Mouse (Mus musculus): Measurements from ENCODE around the gene Asxl2. TPM values are rescaled to one million over a fixed set of nuclear protein-coding genes. Genes with fewer than 3 reads are reported as not detected.

Asxl2 gene
- polyA plus RNA-seq, 1 experiment = 7.0 TPM

DNA sequence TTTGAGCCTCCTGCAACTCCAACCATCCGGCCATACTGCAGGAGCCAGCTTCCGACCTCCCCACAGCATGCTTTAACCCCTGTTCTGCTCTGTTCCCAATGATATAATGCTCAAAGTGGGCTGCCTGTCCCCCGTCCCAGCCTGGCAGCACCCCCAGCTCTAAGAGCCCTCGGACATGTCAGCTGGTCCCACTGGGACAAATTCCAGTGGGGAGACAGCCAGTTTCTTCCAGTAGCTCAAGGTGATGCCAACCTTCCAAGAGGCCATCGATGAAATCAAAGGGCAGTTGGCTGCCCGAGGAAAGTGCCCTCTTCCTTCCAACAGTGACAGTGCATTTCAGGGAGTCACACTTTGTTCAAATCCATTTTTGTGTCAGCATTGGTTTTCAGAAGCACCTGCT lies 41.4 kb upstream of the Asxl2 start:
- Histone ChIP-seq H3ac (ENCODE audit: control insufficient read depth, insufficient read length) (no peak overlapping the region), H3K27me3 (ENCODE audit: control insufficient read depth, insufficient read depth, insufficient read length) (no peaks in the 10 kb centered on the region), H3K79me2 (ENCODE audit: control insufficient read depth, insufficient read depth) (no peaks in the 10 kb centered on the region), H3K4me3 (no peak overlapping the region), H3K36me3 (ENCODE audit: control insufficient read depth, insufficient read depth) (no peaks in the 10 kb centered on the region), H3K4me2 (ENCODE audit: low read depth) (no peak overlapping the region)
- TF ChIP-seq SRF (IDR thresholded peaks at IDR 0.05; ENCODE audit: control insufficient read depth, insufficient read length, low read depth) (no peak), TCF3 (IDR thresholded peaks at IDR 0.05; ENCODE audit: insufficient read length, low read depth) (no peak), POLR2AphosphoS2 (IDR thresholded peaks at IDR 0.05; ENCODE audit: insufficient read length, low read depth) (no peak), MYOG (IDR thresholded peaks at IDR 0.05; ENCODE audit: control insufficient read depth in 1 of 3, insufficient read depth in 1 of 3, insufficient read length in 2 of 3, low read depth in 2 of 3) (no peak), MYOD1 (IDR thresholded peaks at IDR 0.05; ENCODE audit: control insufficient read depth in 1 of 3, insufficient read length in 2 of 3, low read depth in 2 of 3) (no peak), REST (IDR thresholded peaks at IDR 0.05; ENCODE audit: insufficient read depth, insufficient read length) (no peak), CEBPB (IDR thresholded peaks at IDR 0.05; ENCODE audit: insufficient read depth, poor library complexity, severe bottlenecking) (no peak), USF1 (IDR thresholded peaks at IDR 0.05; ENCODE audit: low read depth) (no peak), E2F4 (IDR thresholded peaks at IDR 0.05; ENCODE audit: insufficient read depth) (no peak), MAX (IDR thresholded peaks at IDR 0.05; ENCODE audit: low read depth) (no peak), POLR2A (IDR thresholded peaks at IDR 0.05; ENCODE audit: insufficient read length, low read depth) (no peak), TCF12 (IDR thresholded peaks at IDR 0.05; ENCODE audit: insufficient read depth, poor library complexity, severe bottlenecking) (no peak)

DNA sequence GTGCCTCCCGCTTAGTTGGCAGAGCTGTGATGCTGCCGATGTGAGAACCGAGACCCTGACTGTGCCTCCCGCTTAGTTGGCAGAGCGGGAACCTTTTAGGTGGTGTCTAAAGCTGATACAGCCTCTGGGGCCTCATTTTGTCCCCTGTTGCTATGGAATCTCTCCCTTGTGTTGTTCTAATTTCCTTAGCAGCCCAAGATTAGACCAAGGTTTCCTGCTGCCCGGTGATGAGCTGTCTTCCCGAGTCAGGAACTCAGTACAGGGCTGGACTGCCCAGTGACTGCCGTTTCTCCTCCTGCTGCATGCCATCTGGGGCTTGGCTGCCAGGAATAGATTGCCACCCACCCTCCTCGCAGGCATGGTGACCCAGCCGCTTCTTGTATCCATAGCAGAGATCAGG lies 40.7 kb upstream of the Asxl2 start:
- Histone ChIP-seq H3K79me2 (ENCODE audit: control insufficient read depth, insufficient read depth) (no peaks in the 10 kb centered on the region), H3K36me3 (ENCODE audit: control insufficient read depth, insufficient read depth) (no peaks in the 10 kb centered on the region), H3K4me2 (ENCODE audit: low read depth) (no peak overlapping the region), H3K27me3 (ENCODE audit: control insufficient read depth, insufficient read depth, insufficient read length) (no peaks in the 10 kb centered on the region), H3K4me3 (no peak overlapping the region), H3ac (ENCODE audit: control insufficient read depth, insufficient read length) (no peak overlapping the region)
- TF ChIP-seq POLR2AphosphoS2 (IDR thresholded peaks at IDR 0.05; ENCODE audit: insufficient read length, low read depth) (no peak), USF1 (IDR thresholded peaks at IDR 0.05; ENCODE audit: low read depth) (no peak), MYOD1 (IDR thresholded peaks at IDR 0.05; ENCODE audit: control insufficient read depth in 1 of 3, insufficient read length in 2 of 3, low read depth in 2 of 3) (no peak), MYOG (IDR thresholded peaks at IDR 0.05; ENCODE audit: control insufficient read depth in 1 of 3, insufficient read depth in 1 of 3, insufficient read length in 2 of 3, low read depth in 2 of 3) (no peak), E2F4 (IDR thresholded peaks at IDR 0.05; ENCODE audit: insufficient read depth) (no peak), POLR2A (IDR thresholded peaks at IDR 0.05; ENCODE audit: insufficient read length, low read depth) (no peak), MAX (IDR thresholded peaks at IDR 0.05; ENCODE audit: low read depth) (no peak), CEBPB (IDR thresholded peaks at IDR 0.05; ENCODE audit: insufficient read depth, poor library complexity, severe bottlenecking) (no peak), REST (IDR thresholded peaks at IDR 0.05; ENCODE audit: insufficient read depth, insufficient read length) (no peak), TCF3 (IDR thresholded peaks at IDR 0.05; ENCODE audit: insufficient read length, low read depth) (no peak), SRF (IDR thresholded peaks at IDR 0.05; ENCODE audit: control insufficient read depth, insufficient read length, low read depth) (no peak), TCF12 (IDR thresholded peaks at IDR 0.05; ENCODE audit: insufficient read depth, poor library complexity, severe bottlenecking) (no peak)

DNA sequence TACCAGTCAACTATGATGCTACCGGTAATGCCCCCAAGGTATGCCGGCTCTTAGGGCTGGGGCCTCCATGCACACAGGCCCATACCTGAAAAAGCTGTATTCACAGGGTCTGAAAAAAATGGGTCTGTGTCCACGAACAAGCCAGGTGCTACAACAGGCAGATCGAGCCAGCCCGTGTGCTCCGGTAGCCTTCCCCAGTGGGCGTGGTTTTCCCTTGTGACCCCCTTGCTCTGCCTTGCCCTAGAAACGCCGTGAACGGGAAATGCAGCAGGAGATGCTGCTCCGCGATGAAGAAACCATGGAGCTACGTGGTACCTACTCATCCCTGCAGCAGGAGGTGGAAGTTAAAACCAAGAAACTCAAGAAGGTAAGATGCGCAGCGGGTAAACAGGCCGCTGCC lies 38.8 kb upstream of the Asxl2 start:
- H3K79me2 ChIP-seq (ENCODE audit: control insufficient read depth, insufficient read depth) = no peaks in the 10 kb centered on the region
- no peak overlapping the region for H3K4me3 ChIP-seq
- no peaks in the 10 kb centered on the region for H3K27me3 ChIP-seq (ENCODE audit: control insufficient read depth, insufficient read depth, insufficient read length)
- H3ac ChIP-seq (ENCODE audit: control insufficient read depth, insufficient read length) = no peak overlapping the region
- TF ChIP-seq SRF (IDR thresholded peaks at IDR 0.05; ENCODE audit: control insufficient read depth, insufficient read length, low read depth) (no peak), TCF12 (IDR thresholded peaks at IDR 0.05; ENCODE audit: insufficient read depth, poor library complexity, severe bottlenecking) (no peak), MAX (IDR thresholded peaks at IDR 0.05; ENCODE audit: low read depth) (no peak), POLR2AphosphoS2 (IDR thresholded peaks at IDR 0.05; ENCODE audit: insufficient read length, low read depth) (no peak), CEBPB (IDR thresholded peaks at IDR 0.05; ENCODE audit: insufficient read depth, poor library complexity, severe bottlenecking) (no peak), TCF3 (IDR thresholded peaks at IDR 0.05; ENCODE audit: insufficient read length, low read depth) (no peak), USF1 (IDR thresholded peaks at IDR 0.05; ENCODE audit: low read depth) (no peak), POLR2A (IDR thresholded peaks at IDR 0.05; ENCODE audit: insufficient read length, low read depth) (no peak), MYOD1 (IDR thresholded peaks at IDR 0.05; ENCODE audit: control insufficient read depth in 1 of 3, insufficient read length in 2 of 3, low read depth in 2 of 3) (no peak), MYOG (IDR thresholded peaks at IDR 0.05; ENCODE audit: control insufficient read depth in 1 of 3, insufficient read depth in 1 of 3, insufficient read length in 2 of 3, low read depth in 2 of 3) (no peak), REST (IDR thresholded peaks at IDR 0.05; ENCODE audit: insufficient read depth, insufficient read length) (no peak), E2F4 (IDR thresholded peaks at IDR 0.05; ENCODE audit: insufficient read depth) (no peak)
- H3K36me3 ChIP-seq (ENCODE audit: control insufficient read depth, insufficient read depth) = no peaks in the 10 kb centered on the region
- no peak overlapping the region for H3K4me2 ChIP-seq (ENCODE audit: low read depth)

DNA sequence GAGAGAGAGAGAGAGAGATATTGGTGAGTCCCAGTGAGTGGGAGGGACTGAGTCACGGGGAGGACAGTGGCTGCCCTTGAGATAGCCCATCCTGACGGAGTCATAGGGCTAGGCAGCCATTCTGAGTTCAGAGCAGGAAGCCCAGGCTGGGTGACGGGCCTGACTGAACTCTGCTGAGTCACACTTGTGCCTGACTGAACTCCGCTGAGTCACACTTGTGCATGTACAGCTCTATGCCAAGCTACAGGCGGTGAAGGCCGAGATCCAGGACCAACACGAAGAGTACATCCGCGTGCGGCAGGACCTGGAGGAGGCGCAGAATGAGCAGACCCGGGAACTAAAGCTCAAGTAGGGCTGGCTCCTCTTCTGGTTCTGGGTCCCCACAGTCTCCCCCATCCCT lies 37.3 kb upstream of the Asxl2 start:
- TF ChIP-seq MYOD1 (IDR thresholded peaks at IDR 0.05; ENCODE audit: control insufficient read depth in 1 of 3, insufficient read length in 2 of 3, low read depth in 2 of 3) = no peak
- no peak for TF ChIP-seq POLR2A (IDR thresholded peaks at IDR 0.05; ENCODE audit: insufficient read length, low read depth)
- no peak for TF ChIP-seq REST (IDR thresholded peaks at IDR 0.05; ENCODE audit: insufficient read depth, insufficient read length)
- no peak for TF ChIP-seq SRF (IDR thresholded peaks at IDR 0.05; ENCODE audit: control insufficient read depth, insufficient read length, low read depth)
- TF ChIP-seq TCF3 (IDR thresholded peaks at IDR 0.05; ENCODE audit: insufficient read length, low read depth) = no peak
- no peak for TF ChIP-seq MAX (IDR thresholded peaks at IDR 0.05; ENCODE audit: low read depth)
- no peak for TF ChIP-seq TCF12 (IDR thresholded peaks at IDR 0.05; ENCODE audit: insufficient read depth, poor library complexity, severe bottlenecking)
- TF ChIP-seq E2F4 (IDR thresholded peaks at IDR 0.05; ENCODE audit: insufficient read depth) = no peak
- TF ChIP-seq POLR2AphosphoS2 (IDR thresholded peaks at IDR 0.05; ENCODE audit: insufficient read length, low read depth) = no peak
- TF ChIP-seq CEBPB (IDR thresholded peaks at IDR 0.05; ENCODE audit: insufficient read depth, poor library complexity, severe bottlenecking) = no peak
- TF ChIP-seq MYOG (IDR thresholded peaks at IDR 0.05; ENCODE audit: control insufficient read depth in 1 of 3, insufficient read depth in 1 of 3, insufficient read length in 2 of 3, low read depth in 2 of 3) = no peak
- no peak for TF ChIP-seq USF1 (IDR thresholded peaks at IDR 0.05; ENCODE audit: low read depth)
- H3K27me3 ChIP-seq (ENCODE audit: control insufficient read depth, insufficient read depth, insufficient read length) = no peaks in the 10 kb centered on the region
- no peaks in the 10 kb centered on the region for H3K36me3 ChIP-seq (ENCODE audit: control insufficient read depth, insufficient read depth)

More for the DNA sequence above, 37.3 kb upstream of the Asxl2 start:
- Histone ChIP-seq H3ac (ENCODE audit: control insufficient read depth, insufficient read length) (no peak overlapping the region), H3K79me2 (ENCODE audit: control insufficient read depth, insufficient read depth) (no peaks in the 10 kb centered on the region), H3K4me3 (no peak overlapping the region), H3K4me2 (ENCODE audit: low read depth) (no peak overlapping the region)
